Mouse (Mus musculus) lung, postnatal 36 days (tissue): Measurements from ENCODE around the gene Med21.
A peak's percentile ranks its signal among the peaks of the same experiment; 100 is the strongest.

Experiments
- DNase-seq: peaks from one replicate; pipeline ENCODE4 v3.0.0; 2022; ENCODE audit warnings: mixed read lengths

Gene Med21

GRCm38 (mm10) chr6:146683881-146684280, 41.5 kb downstream of the Med21 start:
- DNase-seq: no peak

GRCm38 (mm10) chr6:146685781-146686308, 43.5 kb downstream of the Med21 start:
- DNase-seq: peak; percentile 85

- DNase-seq: peak; percentile 53
Observed at GRCm38 (mm10) chr6:146686463-146687196, 44.3 kb downstream of the Med21 start.

GRCm38 (mm10) chr6:146688010-146688409, 45.7 kb downstream of the Med21 start:
- no peak for DNase-seq

- no peak for DNase-seq
Observed at GRCm38 (mm10) chr6:146688861-146689260, 46.5 kb downstream of the Med21 start.

GRCm38 (mm10) chr6:146697767-146698166, 55.4 kb downstream of the Med21 start:
- no peak for DNase-seq

- DNase-seq: no peak
Observed at GRCm38 (mm10) chr6:146698376-146698775, 56.0 kb downstream of the Med21 start.
